Comparison of ENCODE assay signal across 16 mouse cellular contexts in the genomic region with DNA sequence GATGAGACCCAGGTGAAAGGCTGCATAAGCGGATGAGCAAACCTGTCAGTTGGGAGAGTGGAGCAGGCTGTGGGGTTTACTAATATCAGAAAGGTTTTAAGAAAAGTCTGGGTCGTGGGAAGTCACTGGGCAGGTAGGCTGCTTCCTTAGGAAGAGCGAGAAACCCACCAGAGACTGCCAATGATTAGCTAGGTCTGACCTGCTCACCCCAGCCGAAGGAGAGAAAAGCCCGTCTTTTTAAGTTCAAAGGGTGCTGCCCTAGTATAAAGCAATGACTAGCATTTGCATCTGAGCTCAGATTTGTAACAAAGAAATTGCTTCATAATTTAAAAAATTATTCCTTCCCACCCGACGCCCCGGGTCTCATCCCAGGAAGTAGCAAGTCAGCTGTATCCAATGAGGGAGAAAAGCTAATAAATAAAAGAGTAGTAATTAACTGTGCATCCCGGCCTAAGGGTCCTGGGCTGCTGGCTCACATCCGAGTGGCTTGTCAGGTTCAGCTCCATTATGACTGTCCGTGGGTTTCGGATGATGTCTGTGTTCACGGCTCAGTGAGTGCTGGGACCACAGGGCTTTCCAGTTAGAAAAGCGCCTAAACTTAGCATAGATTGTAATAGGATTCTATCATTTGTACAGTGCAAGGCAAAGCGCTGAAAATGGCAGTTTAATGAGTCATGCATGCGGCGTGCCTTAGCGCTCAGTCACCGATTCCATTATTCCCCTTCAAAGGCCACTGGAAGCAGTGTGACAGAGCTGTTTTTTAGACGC. TPM values are rescaled to one million over a fixed set of nuclear protein-coding genes. Genes with fewer than 3 reads are reported as not detected.
DNase-seq lines count a peak whose midpoint lies in the region; ATAC-seq and TF ChIP-seq lines count a peak whose summit lies in the region.
"Had no signal": no experiment of that assay in that cellular context is flagged by ENCODE, and none has a peak within 500 bp of the region (broad histone marks: within the 10 kb centered on the region; RNA-seq: fewer than 3 reads in every experiment).

No protein-coding gene starts in this region.

- no peak for TF ChIP-seq CTCF in kidney, postnatal 0 days (IDR thresholded peaks at IDR 0.05; ENCODE audit: low read depth)

- H3K4me2 ChIP-seq in kidney, postnatal 0 days (ENCODE audit: low read length): peak overlapping the region; percentile 40
- peak overlapping the region; percentile 10; the same call in 1 of the 2 replicates for H3K4me2 ChIP-seq in forebrain, embryonic 12.5 days
- H3K4me2 ChIP-seq in hindbrain, embryonic 16.5 days (ENCODE audit: low read length): peak overlapping the region; percentile 48
- H3K4me2 ChIP-seq: limb, embryonic 13.5 days; lung, embryonic 14.5 days had no signal

- peak; percentile 50 for DNase-seq in kidney, postnatal 0 days (ENCODE audit: low spot score)
- DNase-seq in kidney, adult 11 months: no peak
- peak; percentile 50 for DNase-seq in retina, embryonic 14.5 days (ENCODE audit: low spot score)
- DNase-seq in natural killer cell, adult 2 months (ENCODE audit: low spot score in 2 of 2): no peak
- DNase-seq in gastrocnemius, adult 8-10 months (ENCODE audit: low spot score in 2 of 2): no peak
- DNase-seq: cerebellum, adult 18-20 months; heart, adult 18-20 months; heart, postnatal 4 days; lung, embryonic 14.5 days; thymus, postnatal 4 days had no signal

- H3K27ac ChIP-seq in kidney, postnatal 0 days: no peak overlapping the region
- H3K27ac ChIP-seq in forebrain, embryonic 12.5 days: 0 out of 2 replicates have a peak overlapping the region, but pooled peaks have one; percentile 14
- H3K27ac ChIP-seq in hindbrain, embryonic 16.5 days (ENCODE audit: low read depth, low read length): no peak overlapping the region
- H3K27ac ChIP-seq: limb, embryonic 13.5 days had no signal

- H3K27me3 ChIP-seq in kidney, postnatal 0 days (ENCODE audit: insufficient read depth, low read length): no peaks in the 10 kb centered on the region
- H3K27me3 ChIP-seq in forebrain, embryonic 12.5 days: no peaks in the 10 kb centered on the region
- H3K27me3 ChIP-seq in hindbrain, embryonic 16.5 days (replicated peaks; ENCODE audit: control insufficient read depth, insufficient read depth, low read length): no peaks in the 10 kb centered on the region
- H3K27me3 ChIP-seq: limb, embryonic 13.5 days had no signal

- H3K36me3 ChIP-seq in kidney, postnatal 0 days (ENCODE audit: insufficient read depth, low read length): no peaks in the 10 kb centered on the region
- no peaks in the 10 kb centered on the region for H3K36me3 ChIP-seq in forebrain, embryonic 12.5 days (replicated peaks)
- no peaks in the 10 kb centered on the region for H3K36me3 ChIP-seq in hindbrain, embryonic 16.5 days (ENCODE audit: control insufficient read depth, insufficient read depth, low read length)
- H3K36me3 ChIP-seq: limb, embryonic 13.5 days had no signal

- no peaks in the 10 kb centered on the region for H3K4me1 ChIP-seq in kidney, postnatal 0 days (replicated peaks; ENCODE audit: insufficient read depth, low read length)
- peaks cover 5% of the 10 kb centered on the region; the same call in 1 of the 2 replicates for H3K4me1 ChIP-seq in forebrain, embryonic 12.5 days
- peaks cover 5% of the 10 kb centered on the region for H3K4me1 ChIP-seq in hindbrain, embryonic 16.5 days (ENCODE audit: control insufficient read depth, insufficient read depth, low read depth, low read length)
- H3K4me1 ChIP-seq: limb, embryonic 13.5 days had no signal

- no peak overlapping the region for H3K9ac ChIP-seq in kidney, postnatal 0 days (ENCODE audit: low read depth, low read length)
- no peak overlapping the region for H3K9ac ChIP-seq in forebrain, embryonic 12.5 days
- peak overlapping the region; percentile 9; the same call in 1 of the 2 replicates for H3K9ac ChIP-seq in hindbrain, embryonic 16.5 days (ENCODE audit: low read depth, low read length)
- H3K9ac ChIP-seq: limb, embryonic 13.5 days; lung, embryonic 14.5 days had no signal

- WGBS in kidney, postnatal 0 days: 35% methylated on average over 20 of the region's 20 CpGs
- WGBS in forebrain, embryonic 12.5 days: 51% methylated on average over 20 of the region's 20 CpGs
- 41% methylated on average over 20 of the region's 20 CpGs for WGBS in hindbrain, embryonic 16.5 days

- no peak overlapping the region for H3K4me3 ChIP-seq in kidney, postnatal 0 days (replicated peaks; ENCODE audit: low read depth, low read length)
- H3K4me3 ChIP-seq in forebrain, embryonic 12.5 days (replicated peaks): no peak overlapping the region
- no peak overlapping the region; the same call in 1 of the 2 replicates for H3K4me3 ChIP-seq in hindbrain, embryonic 16.5 days (ENCODE audit: low read length)
- H3K4me3 ChIP-seq: limb, embryonic 13.5 days had no signal

- peak; percentile 49; the same call in 1 of the 2 replicates for ATAC-seq in kidney, postnatal 0 days (replicated peaks; ENCODE audit: low FRiP score, low read depth)
- no peak; the same call in 1 of the 2 replicates for ATAC-seq in forebrain, embryonic 12.5 days (ENCODE audit: low FRiP score)
- ATAC-seq in hindbrain, embryonic 16.5 days: peak; percentile 60; the same call in 1 of the 2 replicates
- ATAC-seq: activated CD4-positive, CD25-positive, alpha-beta regulatory T cell, adult 4 months had no signal

- no peaks in the 10 kb centered on the region for H3K9me3 ChIP-seq in kidney, postnatal 0 days (replicated peaks; ENCODE audit: low read length)
- no peaks in the 10 kb centered on the region for H3K9me3 ChIP-seq in forebrain, embryonic 12.5 days
- 0 out of 2 replicates have a peak, but pooled peaks cover 2% of the 10 kb centered on the region for H3K9me3 ChIP-seq in hindbrain, embryonic 16.5 days (ENCODE audit: control insufficient read depth, low read length)
- H3K9me3 ChIP-seq: limb, embryonic 13.5 days had no signal

RNA-seq across cellular contexts. Expression of a gene that starts 43.7 kb away (rescaled TPM):
- not detected in 2 replicates for polyA plus RNA-seq in kidney, postnatal 0 days (2015; fragmentation: Nextera tagmentation; extraction: Ambion mirVana)
- polyA plus RNA-seq in forebrain, embryonic 12.5 days (2016; fragmentation: Nextera tagmentation; extraction: Ambion mirVana): 1.00 and 1.5 TPM in 2 replicates
- not detected in 2 replicates for polyA plus RNA-seq in hindbrain, embryonic 16.5 days (2015; fragmentation: Nextera tagmentation; extraction: Ambion mirVana)
- total RNA-seq in gastrocnemius, adult 8-10 months (2022): not detected
- total RNA-seq: heart, adult 18-20 months; heart, postnatal 4 days; layer of hippocampus, adult 8-10 months had no signal
- polyA plus RNA-seq: activated CD4-positive, CD25-positive, alpha-beta regulatory T cell, adult 4 months; frontal cortex, adult 2 months; lung, embryonic 14.5 days had no signal

Comparison
In these comparisons a context has a peak if more than half of its experiments do, and no peak if none do; other contexts are left out.
1. DNase-seq: peak in kidney, postnatal 0 days (single experiment) and retina, embryonic 14.5 days (single experiment); none in kidney, adult 11 months (single experiment), natural killer cell, adult 2 months (0 of 2) and gastrocnemius, adult 8-10 months (0 of 2).
2. Peak in every context shown above with its lines, with median percentiles within 50 percentile points of each other: H3K4me2 ChIP-seq.